In genomic region chr17:45194786-45195281, GRCm38 (mm10) we compare ENCODE assay signal across 18 mouse cellular contexts.
DNase-seq lines count a peak whose midpoint lies in the region; ATAC-seq and TF ChIP-seq lines count a peak whose summit lies in the region.
"Had no signal": no experiment of that assay in that cellular context is flagged by ENCODE, and none has a peak within 500 bp of the region (broad histone marks: within the 10 kb centered on the region; RNA-seq: fewer than 3 reads in every experiment).

No protein-coding gene starts in this region.

- H3K36me3 ChIP-seq in hindbrain, embryonic 10.5 days: no peaks in the 10 kb centered on the region
- H3K36me3 ChIP-seq in hindbrain, embryonic 12.5 days: no peaks in the 10 kb centered on the region
- no peaks in the 10 kb centered on the region for H3K36me3 ChIP-seq in neural tube, embryonic 15.5 days
- H3K36me3 ChIP-seq: heart, embryonic 13.5 days; neural tube, embryonic 13.5 days; stomach, embryonic 15.5 days had no signal

- 54% methylated on average over 13 of the region's 13 CpGs for WGBS in hindbrain, embryonic 10.5 days
- 49% methylated on average over 13 of the region's 13 CpGs for WGBS in hindbrain, embryonic 12.5 days
- WGBS in neural tube, embryonic 15.5 days: 71% methylated on average over 13 of the region's 13 CpGs
- WGBS in cerebellum, adult 2 months: 54% methylated on average over 13 of the region's 13 CpGs

- ATAC-seq in hindbrain, embryonic 12.5 days (ENCODE audit: low FRiP score): no peak
- no peak for ATAC-seq in neural tube, embryonic 15.5 days (ENCODE audit: low FRiP score)
- ATAC-seq: activated CD4-positive, CD25-positive, alpha-beta regulatory T cell, adult 4 months; inflammation-experienced regulatory T-cells, adult 6 months had no signal

- DNase-seq in hindbrain, embryonic 10.5 days (ENCODE audit: low spot score): peak; percentile 29
- DNase-seq in neural tube, embryonic 10.5 days (ENCODE audit: extremely low spot score, low spot score): peak; percentile 50
- peak; percentile 14 for DNase-seq in kidney, postnatal 14 days
- DNase-seq in cerebellum, adult 2 months: no peak
- DNase-seq in thymus, postnatal 0 days (ENCODE audit: low spot score): no peak
- no peak for DNase-seq in right cerebral cortex, postnatal 14 days
- DNase-seq: cerebellum, postnatal 36 days; gastrocnemius, postnatal 36 days; retina, postnatal 1 day; thymus, postnatal 4 days had no signal

- peaks cover 16% of the 10 kb centered on the region for H3K4me1 ChIP-seq in hindbrain, embryonic 10.5 days (replicated peaks)
- H3K4me1 ChIP-seq in hindbrain, embryonic 12.5 days: 0 out of 2 replicates have a peak, but pooled peaks cover 3% of the 10 kb centered on the region
- H3K4me1 ChIP-seq in neural tube, embryonic 15.5 days: no peaks in the 10 kb centered on the region
- H3K4me1 ChIP-seq in cerebellum, adult 2 months (ENCODE audit: control insufficient read depth, insufficient read depth, low read length): 0 out of 2 replicates have a peak, but pooled peaks cover 3% of the 10 kb centered on the region
- H3K4me1 ChIP-seq: megakaryocyte, embryonic 14.5 days; neural tube, embryonic 13.5 days; stomach, embryonic 15.5 days had no signal

- H3K4me2 ChIP-seq in hindbrain, embryonic 12.5 days (replicated peaks): no peak overlapping the region
- no peak overlapping the region for H3K4me2 ChIP-seq in neural tube, embryonic 15.5 days
- H3K4me2 ChIP-seq: heart, embryonic 13.5 days; neural tube, embryonic 13.5 days; stomach, embryonic 15.5 days had no signal

- TF ChIP-seq CTCF in cerebellum, adult 2 months (IDR thresholded peaks at IDR 0.05; ENCODE audit: borderline replicate concordance, insufficient read depth, low read depth, low read length): no peak

- TF ChIP-seq POLR2A in cerebellum, adult 2 months (IDR thresholded peaks at IDR 0.05; ENCODE audit: borderline replicate concordance, insufficient read depth, low read length): no peak

- peak overlapping the region; percentile 9; the same call in 1 of the 2 replicates for H3K27ac ChIP-seq in hindbrain, embryonic 10.5 days
- H3K27ac ChIP-seq in hindbrain, embryonic 12.5 days: no peak overlapping the region
- H3K27ac ChIP-seq in neural tube, embryonic 15.5 days (replicated peaks): no peak overlapping the region
- no peak overlapping the region for H3K27ac ChIP-seq in cerebellum, adult 2 months (ENCODE audit: insufficient read depth, low read length)
- H3K27ac ChIP-seq: heart, embryonic 13.5 days; neural tube, embryonic 13.5 days; stomach, embryonic 15.5 days had no signal

- H3K27me3 ChIP-seq in hindbrain, embryonic 10.5 days (ENCODE audit: insufficient read depth, poor library complexity, severe bottlenecking): no peaks in the 10 kb centered on the region
- no peaks in the 10 kb centered on the region for H3K27me3 ChIP-seq in hindbrain, embryonic 12.5 days
- no peaks in the 10 kb centered on the region for H3K27me3 ChIP-seq in neural tube, embryonic 15.5 days (replicated peaks)
- no peaks in the 10 kb centered on the region for H3K27me3 ChIP-seq in cerebellum, adult 2 months (ENCODE audit: control insufficient read depth, insufficient read depth, low read length)
- H3K27me3 ChIP-seq: heart, embryonic 13.5 days; neural tube, embryonic 13.5 days; stomach, embryonic 15.5 days had no signal

- no peak overlapping the region for H3K4me3 ChIP-seq in hindbrain, embryonic 10.5 days
- H3K4me3 ChIP-seq in hindbrain, embryonic 12.5 days: no peak overlapping the region
- H3K4me3 ChIP-seq in neural tube, embryonic 15.5 days (replicated peaks): no peak overlapping the region
- H3K4me3 ChIP-seq in cerebellum, adult 2 months (replicated peaks; ENCODE audit: insufficient read depth, low read depth, low read length): no peak overlapping the region
- H3K4me3 ChIP-seq: heart, embryonic 13.5 days; megakaryocyte, embryonic 14.5 days; neural tube, embryonic 13.5 days; stomach, embryonic 15.5 days had no signal

- no peak overlapping the region for H3K9ac ChIP-seq in hindbrain, embryonic 12.5 days
- no peak overlapping the region for H3K9ac ChIP-seq in neural tube, embryonic 15.5 days (replicated peaks)
- H3K9ac ChIP-seq: heart, embryonic 13.5 days; neural tube, embryonic 13.5 days; stomach, embryonic 15.5 days had no signal

- no peaks in the 10 kb centered on the region for H3K9me3 ChIP-seq in hindbrain, embryonic 10.5 days
- H3K9me3 ChIP-seq in hindbrain, embryonic 12.5 days (replicated peaks): no peaks in the 10 kb centered on the region
- H3K9me3 ChIP-seq in neural tube, embryonic 15.5 days (replicated peaks): no peaks in the 10 kb centered on the region
- H3K9me3 ChIP-seq: neural tube, embryonic 13.5 days; stomach, embryonic 15.5 days had no signal

Comparison
In these comparisons a context has a peak if more than half of its experiments do, and no peak if none do; other contexts are left out.
1. DNase-seq: peak in hindbrain, embryonic 10.5 days (single experiment), neural tube, embryonic 10.5 days (single experiment) and kidney, postnatal 14 days (single experiment); none in cerebellum, adult 2 months (0 of 2), thymus, postnatal 0 days (single experiment) and right cerebral cortex, postnatal 14 days (single experiment).